Mouse (Mus musculus) ES-CJ7 (cell line): ENCODE data around the gene Cdkl5.

ENCODE experiments used
- DNase-seq: peaks from one replicate; pipeline ENCODE4 v3.0.0; 2011; ENCODE audit warnings: low read depth, low spot score

Cdkl5 gene

DNA sequence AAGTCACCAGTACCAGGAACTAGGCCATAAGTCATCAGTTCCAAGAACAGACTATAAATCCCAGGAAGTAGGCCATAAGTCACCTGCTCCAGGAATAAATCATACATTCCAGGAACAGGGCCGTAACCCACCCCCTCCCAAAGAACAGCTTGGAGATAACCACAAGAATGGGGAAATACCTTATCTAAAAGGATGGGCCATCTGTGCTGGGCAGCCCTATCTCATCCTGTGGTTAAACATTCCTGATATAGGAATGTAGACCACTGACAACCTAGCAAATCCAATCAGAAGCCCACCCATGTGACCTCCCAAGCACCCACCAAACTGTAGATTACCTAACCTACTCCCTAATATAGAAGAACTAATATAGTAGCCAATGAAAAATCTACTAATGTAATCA lies 249.1 kb downstream of the Cdkl5 start:
- DNase-seq: no peak

DNA sequence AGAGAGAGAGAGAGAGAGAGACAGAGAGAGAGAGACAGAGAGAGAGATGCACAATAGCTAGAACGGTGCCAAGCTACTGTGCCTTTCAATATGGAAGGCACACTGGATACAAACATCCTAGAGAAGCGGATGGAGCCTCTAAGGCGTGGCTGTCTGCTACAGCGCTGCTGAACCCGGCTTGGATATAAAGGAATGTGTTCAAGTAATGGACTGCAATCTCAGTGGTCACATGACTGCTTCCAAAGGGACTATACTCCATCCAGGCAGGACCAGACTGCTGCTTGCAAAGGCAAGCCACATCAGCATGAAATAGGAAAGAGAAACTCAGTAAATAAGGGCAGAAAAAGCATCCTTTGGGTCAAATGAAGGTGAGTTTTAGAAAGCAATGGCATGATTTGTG lies 258.9 kb downstream of the Cdkl5 start, which contains the start of gene Ppef1:
Gene Ppef1 (minus strand): TSS at position 116 of the 400 bp plus-strand sequence.
- DNase-seq: no peak
